ENCODE assay signal across 14 mouse cellular contexts in the genomic region with DNA sequence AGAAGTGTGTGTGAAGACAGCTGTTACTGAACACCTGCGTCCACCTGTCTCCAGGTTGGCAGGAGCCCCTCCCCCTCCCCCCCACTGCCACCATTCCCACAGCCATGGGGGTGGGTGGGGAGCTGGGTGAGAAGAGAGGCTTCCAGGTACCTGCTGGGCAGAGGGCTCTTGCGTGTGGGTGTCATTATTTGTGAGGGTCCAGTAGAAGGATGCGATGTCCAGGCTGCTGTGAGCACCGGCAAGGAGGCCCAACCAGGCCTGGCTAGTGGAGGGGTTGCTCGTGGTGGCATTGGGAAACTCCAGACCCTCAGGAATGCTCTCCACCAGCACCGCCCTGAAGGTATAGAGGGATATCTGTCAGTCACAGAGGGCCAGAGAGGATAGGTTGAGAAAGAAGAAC. TPM values are rescaled to one million over a fixed set of nuclear protein-coding genes. Genes with fewer than 3 reads are reported as not detected.
DNase-seq lines count a peak whose midpoint lies in the region; ATAC-seq and TF ChIP-seq lines count a peak whose summit lies in the region.
"Had no signal": no experiment of that assay in that cellular context is flagged by ENCODE, and none has a peak within 500 bp of the region (broad histone marks: within the 10 kb centered on the region; RNA-seq: fewer than 3 reads in every experiment).

No protein-coding gene starts in this region.

- no peak overlapping the region for H3K9ac ChIP-seq in hindbrain, embryonic 15.5 days
- H3K9ac ChIP-seq in hindbrain, embryonic 16.5 days (ENCODE audit: low read depth, low read length): no peak overlapping the region
- H3K9ac ChIP-seq in neural tube, embryonic 12.5 days: no peak overlapping the region
- no peak overlapping the region for H3K9ac ChIP-seq in liver, postnatal 0 days (replicated peaks)
- H3K9ac ChIP-seq: kidney, embryonic 15.5 days had no signal

- no peak overlapping the region for H3K27ac ChIP-seq in hindbrain, embryonic 15.5 days (replicated peaks)
- H3K27ac ChIP-seq in hindbrain, embryonic 16.5 days (ENCODE audit: low read depth, low read length): no peak overlapping the region
- H3K27ac ChIP-seq in neural tube, embryonic 12.5 days: no peak overlapping the region
- peak overlapping the region; percentile 59; the same call in 1 of the 2 replicates for H3K27ac ChIP-seq in liver, postnatal 0 days (ENCODE audit: low read depth)
- H3K27ac ChIP-seq: forebrain, embryonic 10.5 days; heart, adult 2 months; kidney, embryonic 15.5 days had no signal

- no peak for TF ChIP-seq CTCF in liver, postnatal 0 days (IDR thresholded peaks at IDR 0.05; ENCODE audit: low read depth)

- H3K27me3 ChIP-seq in hindbrain, embryonic 15.5 days: no peaks in the 10 kb centered on the region
- no peaks in the 10 kb centered on the region for H3K27me3 ChIP-seq in hindbrain, embryonic 16.5 days (replicated peaks; ENCODE audit: control insufficient read depth, insufficient read depth, low read length)
- no peaks in the 10 kb centered on the region for H3K27me3 ChIP-seq in neural tube, embryonic 12.5 days (replicated peaks)
- H3K27me3 ChIP-seq in liver, postnatal 0 days (ENCODE audit: insufficient read depth, low read length): no peaks in the 10 kb centered on the region
- H3K27me3 ChIP-seq: kidney, embryonic 15.5 days had no signal

- no peak for DNase-seq in neural tube, embryonic 10.5 days (ENCODE audit: extremely low spot score, low spot score)
- no peak for DNase-seq in liver, postnatal 0 days
- DNase-seq in thymus, postnatal 14 days: peak; percentile 31
- DNase-seq in kidney, postnatal 25 days: no peak
- no peak for DNase-seq in adipocyte (ENCODE audit: low spot score)
- DNase-seq: cerebellum, adult 11 months; heart, postnatal 10 days had no signal

- peak overlapping the region; percentile 72; the same call in 1 of the 2 replicates for H3K4me2 ChIP-seq in hindbrain, embryonic 15.5 days
- H3K4me2 ChIP-seq in hindbrain, embryonic 16.5 days (ENCODE audit: low read length): no peak overlapping the region
- H3K4me2 ChIP-seq in neural tube, embryonic 12.5 days (replicated peaks): 0 out of 2 replicates have a peak overlapping the region, but pooled peaks have one; percentile 74
- H3K4me2 ChIP-seq in liver, postnatal 0 days (ENCODE audit: low read depth, low read length): peak overlapping the region; percentile 98

- H3K9me3 ChIP-seq in hindbrain, embryonic 15.5 days: no peaks in the 10 kb centered on the region
- no peaks in the 10 kb centered on the region for H3K9me3 ChIP-seq in hindbrain, embryonic 16.5 days (ENCODE audit: control insufficient read depth, low read length)
- no peaks in the 10 kb centered on the region for H3K9me3 ChIP-seq in neural tube, embryonic 12.5 days
- H3K9me3 ChIP-seq in liver, postnatal 0 days (ENCODE audit: low read length): no peaks in the 10 kb centered on the region
- H3K9me3 ChIP-seq: forebrain, embryonic 10.5 days; kidney, embryonic 15.5 days had no signal

- peaks cover 21% of the 10 kb centered on the region for H3K4me1 ChIP-seq in hindbrain, embryonic 15.5 days (replicated peaks)
- H3K4me1 ChIP-seq in hindbrain, embryonic 16.5 days (ENCODE audit: control insufficient read depth, insufficient read depth, low read depth, low read length): peaks cover 7% of the 10 kb centered on the region
- H3K4me1 ChIP-seq in neural tube, embryonic 12.5 days: peaks cover 11% of the 10 kb centered on the region
- H3K4me1 ChIP-seq in liver, postnatal 0 days (ENCODE audit: insufficient read depth): peaks cover 49% of the 10 kb centered on the region

- 85% methylated on average over 6 of the region's 6 CpGs for WGBS in hindbrain, embryonic 15.5 days
- 88% methylated on average over 6 of the region's 6 CpGs for WGBS in hindbrain, embryonic 16.5 days
- WGBS in neural tube, embryonic 12.5 days: 87% methylated on average over 6 of the region's 6 CpGs
- 87% methylated on average over 6 of the region's 6 CpGs for WGBS in liver, postnatal 0 days (ENCODE audit: insufficient replicate concordance)

- peaks cover 46% of the 10 kb centered on the region for H3K36me3 ChIP-seq in hindbrain, embryonic 15.5 days
- peaks cover 23% of the 10 kb centered on the region for H3K36me3 ChIP-seq in hindbrain, embryonic 16.5 days (ENCODE audit: control insufficient read depth, insufficient read depth, low read length)
- H3K36me3 ChIP-seq in neural tube, embryonic 12.5 days: peaks cover 40% of the 10 kb centered on the region
- peaks cover 22% of the 10 kb centered on the region for H3K36me3 ChIP-seq in liver, postnatal 0 days (replicated peaks; ENCODE audit: insufficient read depth, low read length)

- H3K4me3 ChIP-seq in hindbrain, embryonic 15.5 days: no peak overlapping the region
- no peak overlapping the region for H3K4me3 ChIP-seq in hindbrain, embryonic 16.5 days (ENCODE audit: low read length)
- no peak overlapping the region for H3K4me3 ChIP-seq in neural tube, embryonic 12.5 days
- H3K4me3 ChIP-seq in liver, postnatal 0 days (ENCODE audit: low read depth, low read length): peak overlapping the region; percentile 61
- H3K4me3 ChIP-seq: heart, adult 2 months; kidney, embryonic 15.5 days had no signal

- no peak for TF ChIP-seq EP300 in liver, postnatal 0 days (IDR thresholded peaks at IDR 0.05; ENCODE audit: low read depth)

- no peak for ATAC-seq in hindbrain, embryonic 15.5 days (ENCODE audit: low FRiP score, low read depth)
- ATAC-seq in hindbrain, embryonic 16.5 days: no peak
- ATAC-seq in neural tube, embryonic 12.5 days (ENCODE audit: low FRiP score, low read depth): no peak
- ATAC-seq in liver, postnatal 0 days: no peak

RNA-seq across cellular contexts. Expression of gene Pld3, which starts 12.1 kb away (rescaled TPM):
- polyA plus RNA-seq in hindbrain, embryonic 15.5 days (2015; fragmentation: Nextera tagmentation; extraction: Ambion mirVana): 189 TPM in 2 replicates
- polyA plus RNA-seq in hindbrain, embryonic 16.5 days (2015; fragmentation: Nextera tagmentation; extraction: Ambion mirVana): 231 and 263 TPM in 2 replicates
- 90.8 and 91.3 TPM in 2 replicates for polyA plus RNA-seq in neural tube, embryonic 12.5 days (2016; fragmentation: Nextera tagmentation; extraction: Ambion mirVana)
- 46.5 and 49.3 TPM in 2 replicates for polyA plus RNA-seq in liver, postnatal 0 days (2015; fragmentation: Nextera tagmentation; extraction: Ambion mirVana)

RNA-seq across cellular contexts. Expression of gene 2310022A10Rik, which starts 12.1 kb away (rescaled TPM):
- 32.0 and 36.6 TPM in 2 replicates for polyA plus RNA-seq in hindbrain, embryonic 15.5 days (2015; fragmentation: Nextera tagmentation; extraction: Ambion mirVana)
- 33.7 and 35.7 TPM in 2 replicates for polyA plus RNA-seq in hindbrain, embryonic 16.5 days (2015; fragmentation: Nextera tagmentation; extraction: Ambion mirVana)
- polyA plus RNA-seq in neural tube, embryonic 12.5 days (2016; fragmentation: Nextera tagmentation; extraction: Ambion mirVana): 31.8 and 36.0 TPM in 2 replicates
- 8.6 and 9.0 TPM in 2 replicates for polyA plus RNA-seq in liver, postnatal 0 days (2015; fragmentation: Nextera tagmentation; extraction: Ambion mirVana)

RNA-seq across cellular contexts. Expression of gene Hipk4, which starts 17.9 kb away (rescaled TPM):
- 0.82 and 1.0 TPM in 2 replicates for polyA plus RNA-seq in hindbrain, embryonic 15.5 days (2015; fragmentation: Nextera tagmentation; extraction: Ambion mirVana)
- 1.4 and 1.5 TPM in 2 replicates for polyA plus RNA-seq in hindbrain, embryonic 16.5 days (2015; fragmentation: Nextera tagmentation; extraction: Ambion mirVana)
- polyA plus RNA-seq in neural tube, embryonic 12.5 days (2016; fragmentation: Nextera tagmentation; extraction: Ambion mirVana): 0.44 and 0.54 TPM in 2 replicates
- 0.04 TPM in 1 of 2 replicates, not detected in the other for polyA plus RNA-seq in liver, postnatal 0 days (2015; fragmentation: Nextera tagmentation; extraction: Ambion mirVana)
- polyA plus RNA-seq: liver, adult 2 months had no signal

RNA-seq across cellular contexts. Expression of gene Prx, which starts 41.8 kb away (rescaled TPM):
- 1.8 and 1.9 TPM in 2 replicates for polyA plus RNA-seq in hindbrain, embryonic 15.5 days (2015; fragmentation: Nextera tagmentation; extraction: Ambion mirVana)
- polyA plus RNA-seq in hindbrain, embryonic 16.5 days (2015; fragmentation: Nextera tagmentation; extraction: Ambion mirVana): 1.8 and 1.9 TPM in 2 replicates
- polyA plus RNA-seq in neural tube, embryonic 12.5 days (2016; fragmentation: Nextera tagmentation; extraction: Ambion mirVana): 2.2 and 2.8 TPM in 2 replicates
- polyA plus RNA-seq in liver, postnatal 0 days (2015; fragmentation: Nextera tagmentation; extraction: Ambion mirVana): 0.25 and 0.28 TPM in 2 replicates

RNA-seq across cellular contexts. Expression of gene Akt2, which starts 50.4 kb away (rescaled TPM):
- polyA plus RNA-seq in hindbrain, embryonic 15.5 days (2015; fragmentation: Nextera tagmentation; extraction: Ambion mirVana): 66.3 and 74.2 TPM in 2 replicates
- 63.0 and 72.9 TPM in 2 replicates for polyA plus RNA-seq in hindbrain, embryonic 16.5 days (2015; fragmentation: Nextera tagmentation; extraction: Ambion mirVana)
- 74.8 and 78.2 TPM in 2 replicates for polyA plus RNA-seq in neural tube, embryonic 12.5 days (2016; fragmentation: Nextera tagmentation; extraction: Ambion mirVana)
- 24.0 and 25.5 TPM in 2 replicates for polyA plus RNA-seq in liver, postnatal 0 days (2015; fragmentation: Nextera tagmentation; extraction: Ambion mirVana)
